Mouse (Mus musculus): ENCODE results near the gene Epb41l2. TPM values are rescaled to one million over a fixed set of nuclear protein-coding genes. Genes with fewer than 3 reads are reported as not detected.

The Epb41l2 gene
- polyA plus RNA-seq, 1 experiment from 2014 or later, result 16.2 TPM

GRCm38 (mm10) chr10:25533105-25533504 is 173.5 kb downstream of the Epb41l2 start:
- WGBS (ENCODE audit: insufficient replicate concordance), result 54% methylated on average over 2 of the region's 2 CpGs
- Histone ChIP-seq H3K4me1 (no peaks in the 10 kb centered on the region), H3K27ac (no peak overlapping the region), H3K36me3 (no peaks in the 10 kb centered on the region), H3K27me3 (replicated peaks) (no peaks in the 10 kb centered on the region), H3K4me3 (no peak overlapping the region), H3K9me3 (replicated peaks) (no peaks in the 10 kb centered on the region), H3K4me2 (no peak overlapping the region), H3K9ac (no peak overlapping the region)
- ATAC-seq, result no peak

GRCm38 (mm10) chr10:25533513-25534246 is 174.1 kb downstream of the Epb41l2 start:
- ATAC-seq, result no peak
- H3K4me2 ChIP-seq, result no peak overlapping the region
- WGBS (ENCODE audit: insufficient replicate concordance), result 70% methylated on average over 9 of the region's 9 CpGs

GRCm38 (mm10) chr10:25534467-25534866 is 174.9 kb downstream of the Epb41l2 start:
- no peak for ATAC-seq
- Histone ChIP-seq H3K9ac (no peak overlapping the region), H3K9me3 (replicated peaks) (no peaks in the 10 kb centered on the region), H3K27me3 (replicated peaks) (no peaks in the 10 kb centered on the region), H3K4me2 (no peak overlapping the region), H3K36me3 (no peaks in the 10 kb centered on the region), H3K4me3 (no peak overlapping the region), H3K27ac (no peak overlapping the region), H3K4me1 (no peaks in the 10 kb centered on the region)
- 63% methylated on average over 5 of the region's 5 CpGs for WGBS (ENCODE audit: insufficient replicate concordance)

More at GRCm38 (mm10) chr10:25533513-25534246, 174.1 kb downstream of the Epb41l2 start:
- no peak overlapping the region for H3K4me3 ChIP-seq
- no peak overlapping the region for H3K27ac ChIP-seq
- H3K27me3 ChIP-seq (replicated peaks), result no peaks in the 10 kb centered on the region
- no peaks in the 10 kb centered on the region for H3K36me3 ChIP-seq
- H3K9ac ChIP-seq, result no peak overlapping the region
- no peaks in the 10 kb centered on the region for H3K9me3 ChIP-seq (replicated peaks)
- no peaks in the 10 kb centered on the region for H3K4me1 ChIP-seq

- WGBS (ENCODE audit: insufficient replicate concordance), result 66% methylated on average over 10 of the region's 10 CpGs
- H3K27ac ChIP-seq, result no peak within 1 kb of the TSS
- H3K27me3 ChIP-seq (replicated peaks), result no peaks in the 10 kb centered on the region
- H3K9ac ChIP-seq, result no peak within 1 kb of the TSS
- H3K4me2 ChIP-seq, result peak within 1 kb of the TSS; percentile 25
- ATAC-seq, result 0 out of 2 replicates have a peak, but pooled peaks have one; percentile 10
- no peaks in the 10 kb centered on the region for H3K9me3 ChIP-seq (replicated peaks)
- no peaks in the 10 kb centered on the region for H3K4me1 ChIP-seq
- no peaks in the 10 kb centered on the region for H3K36me3 ChIP-seq
- H3K4me3 ChIP-seq, result no peak within 1 kb of the TSS
Measured at GRCm38 (mm10) chr10:25535891-25536331, 176.3 kb downstream of the Epb41l2 start, which contains the start of gene Smlr1. Gene Smlr1 (minus strand): TSS chr10:25536267.

- Histone ChIP-seq H3K9ac (no peak overlapping the region), H3K27ac (no peak overlapping the region), H3K4me3 (no peak overlapping the region), H3K36me3 (no peaks in the 10 kb centered on the region), H3K27me3 (replicated peaks) (no peaks in the 10 kb centered on the region), H3K4me1 (no peaks in the 10 kb centered on the region), H3K9me3 (replicated peaks) (no peaks in the 10 kb centered on the region), H3K4me2 (no peak overlapping the region)
- WGBS (ENCODE audit: insufficient replicate concordance), result 75% methylated on average over 6 of the region's 6 CpGs
- ATAC-seq, result no peak
Measured at GRCm38 (mm10) chr10:25536621-25537020, 177.0 kb downstream of the Epb41l2 start.

- no peak overlapping the region for H3K4me2 ChIP-seq
- no peaks in the 10 kb centered on the region for H3K9me3 ChIP-seq (replicated peaks)
- no peaks in the 10 kb centered on the region for H3K4me1 ChIP-seq
- no peaks in the 10 kb centered on the region for H3K27me3 ChIP-seq (replicated peaks)
- no peaks in the 10 kb centered on the region for H3K36me3 ChIP-seq
- no peak for ATAC-seq
- no peak overlapping the region for H3K4me3 ChIP-seq
- H3K27ac ChIP-seq, result no peak overlapping the region
- no peak overlapping the region for H3K9ac ChIP-seq
- 58% methylated on average over 1 of the region's 1 CpGs for WGBS (ENCODE audit: insufficient replicate concordance)
Measured at GRCm38 (mm10) chr10:25538738-25539137, 179.1 kb downstream of the Epb41l2 start.

- H3K4me2 ChIP-seq, result no peak overlapping the region
- no peak overlapping the region for H3K9ac ChIP-seq
- no peaks in the 10 kb centered on the region for H3K9me3 ChIP-seq (replicated peaks)
- H3K27ac ChIP-seq, result no peak overlapping the region
- H3K4me1 ChIP-seq, result no peaks in the 10 kb centered on the region
- no peak overlapping the region for H3K4me3 ChIP-seq
- no peaks in the 10 kb centered on the region for H3K27me3 ChIP-seq (replicated peaks)
- H3K36me3 ChIP-seq, result no peaks in the 10 kb centered on the region
- ATAC-seq, result no peak
- WGBS (ENCODE audit: insufficient replicate concordance), result 62% methylated on average over 4 of the region's 4 CpGs
Measured at GRCm38 (mm10) chr10:25539146-25539770, 179.7 kb downstream of the Epb41l2 start.

- Histone ChIP-seq H3K4me2 (no peak overlapping the region), H3K9ac (no peak overlapping the region), H3K4me3 (no peak overlapping the region), H3K27ac (no peak overlapping the region), H3K36me3 (no peaks in the 10 kb centered on the region), H3K27me3 (replicated peaks) (no peaks in the 10 kb centered on the region), H3K9me3 (replicated peaks) (no peaks in the 10 kb centered on the region), H3K4me1 (no peaks in the 10 kb centered on the region)
- peak; percentile 28; the same call in 1 of the 2 replicates for ATAC-seq
- WGBS (ENCODE audit: insufficient replicate concordance), result 63% methylated on average over 6 of the region's 6 CpGs
Measured at GRCm38 (mm10) chr10:25539771-25540168, 180.2 kb downstream of the Epb41l2 start.

GRCm38 (mm10) chr10:25541097-25541496 is 181.5 kb downstream of the Epb41l2 start:
- no peak overlapping the region for H3K4me2 ChIP-seq
- no peaks in the 10 kb centered on the region for H3K4me1 ChIP-seq
- H3K36me3 ChIP-seq, result no peaks in the 10 kb centered on the region
- no peak overlapping the region for H3K4me3 ChIP-seq
- no peaks in the 10 kb centered on the region for H3K27me3 ChIP-seq (replicated peaks)
- no peak overlapping the region for H3K9ac ChIP-seq
- WGBS (ENCODE audit: insufficient replicate concordance), result 73% methylated on average over 3 of the region's 3 CpGs
- no peak for ATAC-seq
- H3K27ac ChIP-seq, result no peak overlapping the region
- H3K9me3 ChIP-seq (replicated peaks), result no peaks in the 10 kb centered on the region

- H3K27me3 ChIP-seq (replicated peaks), result no peaks in the 10 kb centered on the region
- ATAC-seq, result no peak
- H3K4me3 ChIP-seq, result no peak overlapping the region
- H3K9ac ChIP-seq, result no peak overlapping the region
- H3K4me1 ChIP-seq, result no peaks in the 10 kb centered on the region
- H3K36me3 ChIP-seq, result no peaks in the 10 kb centered on the region
- WGBS (ENCODE audit: insufficient replicate concordance), result 56% methylated on average over 4 of the region's 4 CpGs
- H3K27ac ChIP-seq, result no peak overlapping the region
- H3K9me3 ChIP-seq (replicated peaks), result no peaks in the 10 kb centered on the region
- H3K4me2 ChIP-seq, result no peak overlapping the region
Measured at GRCm38 (mm10) chr10:25552936-25553335, 193.3 kb downstream of the Epb41l2 start.

GRCm38 (mm10) chr10:25571319-25572240 is 212.0 kb downstream of the Epb41l2 start:
- WGBS (ENCODE audit: insufficient replicate concordance), result 64% methylated on average over 9 of the region's 9 CpGs
- ATAC-seq, result no peak
- Histone ChIP-seq H3K9me3 (replicated peaks) (no peaks in the 10 kb centered on the region), H3K36me3 (no peaks in the 10 kb centered on the region), H3K27ac (no peak overlapping the region), H3K4me3 (no peak overlapping the region), H3K9ac (no peak overlapping the region), H3K27me3 (replicated peaks) (no peaks in the 10 kb centered on the region), H3K4me2 (no peak overlapping the region), H3K4me1 (no peaks in the 10 kb centered on the region)
